Mouse (Mus musculus): ENCODE results near the gene Ttll5.

Gene Ttll5

GRCm38 (mm10) chr12:86014621-86015020, 190.2 kb downstream of the Ttll5 start:
- DNase-seq (ENCODE audit: low spot score) = no peak

DNA sequence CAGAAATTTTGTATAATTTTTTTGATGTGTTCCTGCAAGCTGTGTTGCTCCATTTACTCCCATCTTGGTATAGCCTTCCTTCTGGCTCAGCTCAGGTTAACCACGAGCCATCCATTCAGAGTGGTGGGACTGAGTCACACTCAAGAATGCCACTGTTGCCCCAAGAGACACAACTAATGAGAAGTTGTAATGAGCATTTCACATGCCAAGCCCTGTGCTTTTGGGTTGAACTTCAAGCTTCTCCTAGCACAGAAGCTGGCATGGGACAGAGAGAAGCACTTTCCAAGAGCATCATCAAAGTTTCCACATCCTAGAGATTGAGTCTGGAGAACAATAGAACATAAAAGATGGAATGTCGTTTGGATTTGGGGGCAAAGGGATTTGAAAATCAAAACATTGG, 190.7 kb downstream of the Ttll5 start:
- DNase-seq (ENCODE audit: low spot score) = no peak

GRCm38 (mm10) chr12:86017360-86017759, 192.9 kb downstream of the Ttll5 start:
- no peak for DNase-seq (ENCODE audit: low spot score)

- no peak for DNase-seq (ENCODE audit: low spot score)
Measured at GRCm38 (mm10) chr12:86021583-86021982, 197.1 kb downstream of the Ttll5 start.

GRCm38 (mm10) chr12:86022282-86022984, 198.0 kb downstream of the Ttll5 start:
- DNase-seq (ENCODE audit: low spot score) = no peak

DNA sequence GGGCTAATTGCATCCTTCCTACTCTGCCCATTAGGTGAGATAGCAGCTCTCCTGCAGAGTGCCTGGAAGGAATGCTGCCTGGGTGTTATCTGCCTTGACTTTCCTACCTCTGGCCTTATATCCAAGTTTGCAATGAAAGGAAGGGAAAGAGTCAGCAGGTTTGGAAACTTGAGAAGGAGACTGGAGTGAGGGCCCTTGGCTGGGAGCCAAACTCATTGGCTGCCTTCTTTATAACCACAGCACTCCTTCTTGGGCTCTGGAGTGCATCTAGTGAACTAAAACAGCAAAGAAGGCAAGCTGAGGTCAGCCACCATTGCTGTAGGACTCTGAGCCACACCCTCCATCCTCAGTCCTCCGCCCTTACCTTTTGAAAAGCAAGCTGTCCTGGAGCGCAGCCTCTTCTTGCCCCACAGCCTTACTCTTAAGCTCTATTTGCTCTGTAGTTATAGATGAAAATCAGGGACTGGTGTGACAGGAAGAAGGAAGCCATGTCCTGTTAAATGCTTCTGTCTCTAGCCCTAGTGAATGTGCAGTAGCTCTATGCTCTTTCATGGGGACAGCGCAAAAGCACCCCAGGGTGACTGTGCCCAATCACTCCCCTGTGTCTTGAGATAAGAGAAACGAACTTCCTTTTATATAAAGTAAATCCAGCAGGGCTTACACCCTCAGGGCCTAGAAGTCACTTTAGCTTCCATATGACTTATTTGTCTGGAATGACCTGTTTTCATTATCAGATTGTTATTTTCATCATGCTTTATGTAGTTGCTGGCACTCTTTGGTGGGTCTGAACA, 198.8 kb downstream of the Ttll5 start:
- DNase-seq (ENCODE audit: low spot score) = peak; percentile 9

GRCm38 (mm10) chr12:86024426-86024825, 200.0 kb downstream of the Ttll5 start:
- peak; percentile 17 for DNase-seq (ENCODE audit: low spot score)

DNA sequence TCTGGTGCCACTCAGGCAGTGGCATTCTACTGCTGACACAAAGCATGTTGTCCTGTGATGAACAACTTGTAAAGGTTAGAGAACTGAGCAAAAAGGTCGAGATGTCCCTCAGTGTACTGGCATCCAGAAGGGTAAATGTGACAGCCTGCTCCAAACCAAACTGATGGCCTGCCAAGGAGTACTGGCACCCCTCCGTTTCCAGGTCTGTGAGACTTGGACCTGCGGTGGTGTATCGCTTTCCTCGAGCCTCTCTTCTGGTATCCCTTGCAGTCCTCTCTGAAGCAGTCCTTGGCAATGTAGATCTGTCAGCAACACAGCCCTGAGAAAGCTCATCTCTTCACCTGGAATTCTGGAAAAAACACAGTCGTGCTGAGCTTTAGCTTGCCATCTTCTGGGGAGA, 201.0 kb downstream of the Ttll5 start:
- DNase-seq (ENCODE audit: low spot score) = no peak

GRCm38 (mm10) chr12:86027000-86027399, 202.5 kb downstream of the Ttll5 start:
- peak; percentile 67 for DNase-seq (ENCODE audit: low spot score)

GRCm38 (mm10) chr12:86027747-86028146, 203.3 kb downstream of the Ttll5 start:
- no peak for DNase-seq (ENCODE audit: low spot score)

- DNase-seq (ENCODE audit: low spot score) = no peak
Measured at GRCm38 (mm10) chr12:86030932-86031331, 206.5 kb downstream of the Ttll5 start.

GRCm38 (mm10) chr12:86035586-86035985, 211.1 kb downstream of the Ttll5 start:
- no peak for DNase-seq (ENCODE audit: low spot score)

DNA sequence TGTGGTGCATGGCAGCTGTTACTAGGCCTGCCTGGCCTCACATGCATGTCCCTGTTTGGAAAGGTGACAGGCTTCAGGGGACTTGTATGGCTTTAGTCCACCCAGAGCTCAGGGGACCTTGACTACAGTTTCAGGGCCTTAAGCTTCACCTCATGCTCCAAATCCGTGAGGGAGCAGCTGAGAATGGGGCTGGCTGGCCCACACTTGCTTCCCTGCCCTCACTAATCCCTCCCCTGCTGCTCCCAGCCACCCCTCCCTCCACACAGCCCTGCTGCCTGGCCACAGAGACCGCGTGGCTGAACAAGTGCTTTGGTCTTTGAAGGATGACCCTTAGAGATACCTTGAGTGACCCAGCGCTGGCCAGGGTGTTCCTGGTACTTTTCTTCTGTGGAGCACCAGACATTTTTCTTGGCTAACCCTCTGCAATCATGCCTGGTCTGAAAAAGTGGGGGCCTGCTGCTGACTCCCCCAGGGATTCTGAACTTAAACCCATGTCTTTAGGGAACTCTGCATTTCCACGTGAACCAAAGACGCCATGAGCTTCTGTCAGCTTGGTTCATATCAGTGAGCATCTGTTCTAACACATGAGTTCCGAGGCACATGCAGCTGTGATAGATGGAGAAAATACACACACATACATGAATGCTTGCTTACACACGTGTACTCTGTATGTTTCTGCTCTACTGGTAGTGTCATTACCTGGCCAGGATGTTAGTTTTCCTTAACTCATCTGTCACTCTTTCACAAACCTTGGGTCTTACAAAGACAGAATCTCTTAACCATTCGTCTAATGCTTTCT, 212.1 kb downstream of the Ttll5 start:
- DNase-seq (ENCODE audit: low spot score) = no peak

DNA sequence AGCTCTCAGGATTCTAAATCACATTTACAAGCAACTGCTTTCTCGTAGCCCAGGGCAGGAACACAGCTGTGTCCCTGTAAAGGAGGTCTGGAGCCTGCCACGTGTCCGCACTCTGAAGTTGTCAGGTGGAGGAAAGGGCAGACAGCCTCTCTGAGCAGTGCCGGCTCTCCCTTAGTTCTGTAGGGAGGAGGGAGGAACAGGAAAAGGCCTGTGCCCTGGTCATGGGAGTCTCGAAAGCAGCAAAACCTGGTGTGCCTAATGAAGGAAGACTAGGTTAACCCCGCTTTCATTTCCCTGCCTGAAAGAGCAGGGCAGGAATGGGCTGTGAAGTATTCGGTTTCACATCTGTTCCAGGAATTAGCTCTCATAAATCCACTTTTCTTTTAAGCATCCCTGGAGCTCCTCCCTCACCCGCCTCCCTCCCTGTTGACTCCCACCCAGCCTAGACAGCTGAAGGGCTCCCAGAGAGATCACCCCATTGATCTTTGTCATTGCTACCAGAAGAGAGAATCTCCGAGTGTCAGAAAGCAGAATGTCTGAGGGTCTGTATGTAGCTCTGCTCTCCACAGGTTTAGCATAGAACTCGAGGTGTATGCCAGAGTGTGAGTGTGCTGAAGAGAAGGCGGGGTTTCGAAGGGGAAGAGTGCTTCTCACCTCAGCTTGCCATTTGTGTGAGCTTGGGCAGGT, 212.9 kb downstream of the Ttll5 start:
- no peak for DNase-seq (ENCODE audit: low spot score)

DNA sequence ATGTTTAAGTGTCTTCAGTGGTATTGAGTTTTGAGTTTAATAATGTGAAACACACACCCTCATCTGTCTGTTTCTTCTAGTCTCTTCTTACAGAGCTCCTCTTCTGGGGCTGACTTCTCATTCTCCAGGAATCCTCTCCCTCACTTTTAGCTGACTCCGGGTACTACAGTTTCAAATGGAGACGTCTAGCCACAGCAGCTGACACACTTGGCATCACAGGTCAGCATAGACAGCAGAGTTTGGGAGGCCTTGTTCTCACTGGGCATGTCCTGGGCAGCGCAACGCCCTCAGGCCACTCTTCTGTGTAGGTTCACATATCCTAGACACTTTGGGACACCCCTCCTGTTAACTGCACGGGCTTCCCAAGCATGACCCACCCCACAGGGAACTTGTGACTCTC, 214.6 kb downstream of the Ttll5 start:
- no peak for DNase-seq (ENCODE audit: low spot score)

- DNase-seq (ENCODE audit: low spot score) = no peak
Measured at GRCm38 (mm10) chr12:86039751-86040150, 215.3 kb downstream of the Ttll5 start.

DNA sequence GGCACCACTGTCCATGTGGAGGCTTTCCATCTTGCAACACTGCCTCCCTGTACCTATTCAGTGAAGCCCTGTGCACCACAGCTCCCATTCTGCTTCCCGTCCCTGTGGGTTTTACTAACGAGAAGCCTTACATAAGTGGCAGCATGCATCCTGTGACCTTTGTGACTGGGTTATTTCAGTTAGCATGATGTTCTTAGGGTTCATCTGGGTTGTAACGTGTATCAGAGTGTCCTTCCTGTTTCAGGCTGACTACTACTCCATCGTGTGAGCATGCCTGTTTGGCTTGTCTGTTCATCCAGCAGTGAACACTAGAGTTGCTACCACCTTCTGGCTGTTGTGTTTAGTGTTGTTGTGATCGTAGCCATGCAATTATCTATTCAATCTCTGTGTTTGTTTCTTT, 221.7 kb downstream of the Ttll5 start:
- DNase-seq (ENCODE audit: low spot score) = no peak

DNA sequence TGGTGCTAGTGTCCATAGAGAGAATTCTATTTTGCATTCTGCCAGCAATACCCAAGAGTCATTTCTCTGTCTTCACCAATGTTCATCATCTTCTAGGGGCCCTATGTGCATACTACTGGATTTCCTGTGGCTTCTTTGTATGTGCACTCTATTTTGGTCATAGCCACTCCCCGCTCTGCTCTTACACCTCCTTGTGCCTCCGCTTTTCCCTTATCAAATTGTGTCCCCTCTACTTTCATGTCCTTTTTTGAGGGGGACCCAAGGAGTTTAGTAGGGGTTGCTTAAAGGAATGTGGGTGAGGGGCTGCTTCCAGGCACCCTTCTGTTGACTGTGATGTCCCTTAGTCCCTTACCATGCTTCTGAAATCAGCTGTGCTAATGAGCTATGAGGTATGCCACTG, 222.3 kb downstream of the Ttll5 start:
- DNase-seq (ENCODE audit: low spot score) = no peak

DNA sequence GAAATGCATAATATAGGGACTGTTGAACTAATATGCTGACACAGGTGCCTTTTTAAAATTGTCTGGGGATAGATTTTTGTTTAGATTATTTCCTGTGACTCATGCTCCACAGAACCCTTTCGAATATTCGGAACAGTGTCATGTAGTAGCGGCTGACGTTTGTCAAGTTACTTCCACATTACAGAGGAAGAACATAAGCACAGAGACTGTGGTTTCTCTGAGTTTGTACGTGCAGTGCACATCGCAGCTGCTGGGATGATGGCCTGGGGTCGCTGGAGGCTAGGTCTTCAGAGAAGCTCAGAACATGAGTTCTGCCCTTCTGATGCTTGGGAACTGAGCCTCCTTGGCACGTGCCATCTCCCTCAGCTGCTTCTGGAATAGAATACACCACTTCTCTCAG, 222.9 kb downstream of the Ttll5 start:
- no peak for DNase-seq (ENCODE audit: low spot score)

DNA sequence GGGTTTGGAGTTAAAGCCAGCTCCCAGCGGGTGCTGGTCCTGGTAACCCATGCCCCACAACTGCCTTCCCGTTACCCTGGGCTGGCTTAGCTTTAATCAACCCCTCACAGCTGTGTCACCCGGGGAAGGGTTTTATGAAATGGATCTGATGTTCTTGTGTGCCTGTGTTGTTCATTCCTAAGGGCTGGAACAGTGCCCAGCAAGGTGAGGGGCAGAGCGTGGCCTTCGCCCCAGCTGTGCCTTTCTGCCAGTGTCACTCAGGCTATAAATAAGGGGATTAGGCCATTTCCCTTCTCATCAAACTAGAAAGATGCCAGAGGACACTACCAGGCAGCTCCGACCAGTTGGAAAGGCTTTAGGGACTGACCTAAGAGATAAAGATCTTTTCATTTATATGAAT, 225.4 kb downstream of the Ttll5 start:
- no peak for DNase-seq (ENCODE audit: low spot score)

DNA sequence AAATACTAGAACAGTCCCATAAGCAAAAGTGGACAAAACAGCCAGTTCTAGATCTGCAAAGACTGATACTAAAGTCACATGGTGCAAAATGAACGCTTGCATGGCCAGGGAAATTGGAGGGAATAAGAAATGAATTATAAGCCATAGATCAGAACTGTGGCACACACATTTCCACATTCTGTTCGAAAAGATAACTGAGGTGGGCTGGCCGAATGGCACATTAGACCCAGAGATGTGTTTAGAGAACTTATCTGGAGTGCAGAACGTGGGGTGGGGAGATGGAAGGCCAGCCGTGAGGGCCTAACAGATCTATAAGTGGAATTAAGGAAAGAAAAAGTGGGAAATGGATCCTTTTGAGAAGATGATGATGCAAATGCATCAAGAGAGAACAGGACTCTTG, 227.0 kb downstream of the Ttll5 start:
- DNase-seq (ENCODE audit: low spot score) = no peak

- no peak for DNase-seq (ENCODE audit: low spot score)
Measured at GRCm38 (mm10) chr12:86055306-86055705, 230.8 kb downstream of the Ttll5 start.

Measured in MN1 (cell line).